Mouse (Mus musculus): ENCODE measurements at regions not wholly inside any gene's neighbourhood (a gene's known extent, or its start where the extent isn't known, plus 50 kb on each side); places are given as distances from the start of the nearest gene placed in this dataset.

GRCm38 (mm10) chrX:58812824-58813223 is 96.3 kb upstream of the 4930550L24Rik start:
- DNase-seq (ENCODE audit: low spot score in 2 of 2) = peak in 1 of 2 experiments; percentile 14

All from layer of hippocampus, adult 18-20 months (tissue).